Mouse (Mus musculus) limb, embryonic 12.5 days (tissue): ENCODE data around the gene Utp4. TPM values are rescaled to one million over a fixed set of nuclear protein-coding genes. Genes with fewer than 3 reads are reported as not detected.
A peak's percentile ranks its signal among the peaks of the same experiment; 100 is the strongest.
"Not testable (repeated sequence)": the region's sequence is repeated elsewhere in the genome, so short reads cannot be mapped to it uniquely, and the experiment has no call there.

ENCODE experiments used
- ATAC-seq: fragments of 200-750 bp; cut with Nextera tagmentation; 2 replicates; pipeline ENCODE4 v1.8.0; 2017; ENCODE audit warnings: low read depth, moderate TSS enrichment; ENCODE audit not compliant: insufficient number of reproducible peaks, insufficient read depth, low FRiP score, low TSS enrichment
- H3K27ac ChIP-seq: fragments of 300-500 bp; sonication (generic); 2 replicates; pipeline ENCODE4 v1.5.1; 2016; ENCODE audit warnings: mild to moderate bottlenecking, moderate library complexity
- H3K27me3 ChIP-seq: fragments of 300-500 bp; sonication (generic); 2 replicates; pipeline ENCODE4 v1.6.1; 2016; ENCODE audit warnings: mild to moderate bottlenecking, moderate library complexity
- H3K36me3 ChIP-seq: fragments of 300-500 bp; sonication (generic); 2 replicates; pipeline ENCODE4 v1.6.1; 2016; ENCODE audit warnings: mild to moderate bottlenecking, moderate library complexity
- H3K4me1 ChIP-seq: fragments of 300-500 bp; sonication (generic); replicated peaks from 2 replicates; pipeline ENCODE4 v1.6.1; 2016
- H3K4me2 ChIP-seq: fragments of 300-500 bp; sonication (generic); 2 replicates; pipeline ENCODE4 v1.6.1; 2016; ENCODE audit warnings: mild to moderate bottlenecking, moderate library complexity
- H3K4me3 ChIP-seq: fragments of 300-500 bp; sonication (generic); replicated peaks from 2 replicates; pipeline ENCODE4 v1.5.1; 2016; ENCODE audit warnings: mild to moderate bottlenecking
- H3K9ac ChIP-seq: fragments of 300-500 bp; sonication (generic); replicated peaks from 2 replicates; pipeline ENCODE4 v1.6.1; 2016; ENCODE audit warnings: mild to moderate bottlenecking, moderate library complexity
- H3K9me3 ChIP-seq: fragments of 300-500 bp; sonication (generic); 2 replicates; pipeline ENCODE4 v1.6.1; 2016; ENCODE audit warnings: mild to moderate bottlenecking, moderate library complexity
- WGBS: fragments of 180-500 bp; shearing (Covaris S2); methylation state at CpG from one replicate; pipeline ENCODE4 v1.1.7; 2016; 5-methylcytosine and 5-hydroxymethylcytosine counted together
- polyA plus RNA-seq: library from polyadenylated mRNA; unstranded; fragments of >200 nt; fragmentation: Nextera tagmentation; extraction: Ambion mirVana; gene quantifications from 2 replicates; pipeline ENCODE4 v1.2.1, GENCODE M21; 2016

The Utp4 gene
- polyA plus RNA-seq, 1 experiment from 2014 or later: 67.9 TPM

- H3K4me2 ChIP-seq: peak overlapping the region; percentile 96
- H3K27ac ChIP-seq: no peak overlapping the region
- WGBS: 7% methylated on average over 8 of the region's 8 CpGs
- peaks cover 34% of the 10 kb centered on the region for H3K4me1 ChIP-seq
- no peaks in the 10 kb centered on the region for H3K9me3 ChIP-seq
- H3K9ac ChIP-seq: no peak overlapping the region
- peaks cover 64% of the 10 kb centered on the region for H3K27me3 ChIP-seq
- peak overlapping the region; percentile 55 for H3K4me3 ChIP-seq
- ATAC-seq: no peak
- H3K36me3 ChIP-seq: peaks cover 35% of the 10 kb centered on the region
Observed at GRCm38 (mm10) chr8:106872454-106873034, 20.9 kb upstream of the Utp4 start.

DNA sequence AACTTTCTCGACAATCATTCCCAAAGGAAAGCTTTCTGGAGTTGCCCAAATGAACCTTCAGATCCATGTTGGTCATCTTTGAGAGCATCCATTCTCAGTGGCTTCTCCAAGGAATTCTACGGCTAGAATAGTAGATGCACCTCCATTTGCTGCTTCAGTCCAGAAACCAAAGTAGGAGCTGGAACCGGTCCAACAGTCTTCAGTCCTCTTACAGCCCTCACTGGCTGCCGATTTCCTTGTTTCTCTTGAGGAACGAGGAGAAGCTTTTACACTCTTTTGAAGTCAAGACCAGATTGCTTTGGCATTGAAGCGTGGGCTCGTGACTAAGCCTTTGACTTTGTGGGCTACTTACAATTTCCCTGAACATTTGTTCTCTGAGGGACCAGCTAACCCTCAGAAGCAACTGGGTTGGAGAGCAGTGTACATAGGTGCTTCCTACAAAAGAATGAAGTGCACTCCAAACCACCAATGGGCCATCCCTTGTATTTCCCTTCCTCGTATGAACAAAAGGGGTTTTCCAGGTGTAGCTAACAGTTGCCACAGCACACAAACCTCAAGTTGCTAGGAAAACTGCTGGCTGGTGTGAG is 13.2 kb upstream of the Utp4 start:
- Histone ChIP-seq H3K27me3 (no peaks in the 10 kb centered on the region), H3K4me2 (no peak overlapping the region), H3K36me3 (peaks cover 99% of the 10 kb centered on the region), H3K9me3 (no peaks in the 10 kb centered on the region), H3K4me3 (no peak overlapping the region), H3K9ac (no peak overlapping the region), H3K27ac (no peak overlapping the region), H3K4me1 (no peaks in the 10 kb centered on the region)
- ATAC-seq: no peak
- WGBS: 94% methylated on average over 8 of the region's 8 CpGs

- H3K36me3 ChIP-seq: peaks cover 84% of the 10 kb centered on the region
- 95% methylated on average over 11 of the region's 11 CpGs for WGBS
- H3K4me1 ChIP-seq, H3K9ac ChIP-seq, H3K9me3 ChIP-seq, ATAC-seq, H3K4me3 ChIP-seq, H3K27ac ChIP-seq, H3K27me3 ChIP-seq, H3K4me2 ChIP-seq: not testable (repeated sequence)
Observed at GRCm38 (mm10) chr8:106884094-106884493, 9.3 kb upstream of the Utp4 start.

DNA sequence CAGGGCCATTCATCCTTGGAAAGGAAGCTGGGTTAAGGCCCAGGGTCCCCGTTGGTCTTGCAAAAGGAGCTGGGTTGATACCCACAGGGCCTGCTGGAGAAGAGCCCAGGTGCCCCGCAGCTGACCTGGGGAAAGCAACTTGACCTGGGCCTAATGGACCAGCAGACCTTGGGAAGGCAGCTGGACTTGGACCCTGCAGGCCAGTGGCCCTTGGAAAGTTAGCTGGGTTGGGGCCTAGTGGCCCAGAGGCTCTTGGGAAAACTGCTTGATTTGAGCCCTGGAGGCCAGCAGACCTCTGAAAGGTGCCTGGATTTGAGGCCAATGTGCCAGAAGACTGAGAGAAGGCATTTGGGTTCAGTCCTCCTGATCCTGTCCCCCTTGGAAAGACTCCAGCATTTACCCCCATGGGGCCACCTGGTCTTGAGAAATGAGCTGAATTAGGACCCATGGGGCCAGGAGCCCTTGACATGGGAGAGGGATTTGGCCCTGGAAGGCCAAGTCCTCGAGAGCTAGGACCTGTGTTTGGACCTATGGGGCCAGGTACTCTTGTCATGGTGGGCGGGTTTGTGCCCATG is 8.5 kb upstream of the Utp4 start:
- not testable (repeated sequence) for H3K4me3 ChIP-seq, H3K4me1 ChIP-seq, ATAC-seq, H3K4me2 ChIP-seq, H3K27ac ChIP-seq, H3K9ac ChIP-seq, H3K27me3 ChIP-seq, H3K9me3 ChIP-seq
- WGBS: 92% methylated on average over 4 of the region's 4 CpGs
- H3K36me3 ChIP-seq: peaks cover 79% of the 10 kb centered on the region

DNA sequence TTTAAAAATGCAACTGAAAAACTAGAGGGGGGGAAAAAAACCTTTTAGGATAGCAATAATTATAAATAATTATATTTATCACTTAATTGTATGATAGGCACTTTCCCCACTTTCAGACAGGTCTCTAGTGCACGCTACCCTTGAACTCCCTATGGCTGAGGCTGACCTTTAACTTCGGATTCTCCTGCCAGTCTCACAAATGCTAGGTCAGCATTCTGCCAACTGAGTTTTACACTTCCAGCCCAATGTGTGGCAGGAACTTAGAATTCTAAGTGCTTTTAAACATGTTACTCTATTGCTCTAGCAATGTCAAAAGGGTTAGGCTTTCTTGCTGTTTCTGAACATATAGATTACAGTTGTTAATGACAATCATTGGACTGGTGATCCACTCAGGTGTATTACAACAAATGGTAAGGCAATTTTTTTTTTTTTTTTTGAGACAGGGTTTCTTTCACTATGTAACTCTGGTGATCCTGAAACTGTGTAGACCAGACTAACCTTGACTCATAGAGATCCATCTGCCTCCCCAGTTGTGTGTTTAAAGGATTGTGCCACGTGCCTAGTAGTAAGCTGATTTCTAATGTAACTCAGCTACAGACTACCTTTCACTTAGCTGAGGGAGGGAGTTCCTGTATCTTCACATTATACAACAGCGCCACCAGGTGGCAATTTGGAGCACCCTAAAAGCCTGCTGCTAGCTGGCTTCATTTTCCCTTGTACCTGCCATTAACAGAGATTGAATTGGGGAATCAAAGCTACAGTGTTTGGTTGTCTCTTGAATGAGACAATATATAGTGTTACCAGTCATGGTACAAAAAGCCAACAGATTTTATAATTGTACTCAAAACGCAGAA is 5.9 kb upstream of the Utp4 start:
- 50% methylated on average over 5 of the region's 5 CpGs for WGBS
- peaks cover 13% of the 10 kb centered on the region for H3K4me1 ChIP-seq
- no peak overlapping the region for H3K27ac ChIP-seq
- H3K4me3 ChIP-seq: no peak overlapping the region
- 0 out of 2 replicates have a peak, but pooled peaks have one; percentile 48 for ATAC-seq
- H3K27me3 ChIP-seq: no peaks in the 10 kb centered on the region
- H3K9me3 ChIP-seq: no peaks in the 10 kb centered on the region
- H3K4me2 ChIP-seq: no peak overlapping the region
- no peak overlapping the region for H3K9ac ChIP-seq
- H3K36me3 ChIP-seq: peaks cover 55% of the 10 kb centered on the region

DNA sequence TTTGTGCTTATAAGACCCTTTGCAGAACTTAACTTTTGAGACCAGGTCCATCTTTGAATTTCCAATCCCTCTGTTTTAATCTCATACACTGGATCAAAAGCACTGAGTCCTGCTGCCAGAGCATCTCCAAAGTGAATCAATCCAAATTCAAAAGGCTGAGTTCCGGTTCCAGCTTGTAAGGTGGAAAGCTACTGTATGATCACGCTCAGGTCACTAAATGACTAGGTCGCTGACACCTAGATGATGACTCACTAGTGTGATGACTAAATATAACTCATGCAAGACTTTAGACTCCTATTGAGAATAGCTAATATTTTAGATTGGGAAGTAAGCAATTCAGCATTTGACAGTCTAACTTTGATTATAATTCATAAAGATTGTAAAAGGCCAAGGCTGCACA is 4.6 kb upstream of the Utp4 start:
- H3K9ac ChIP-seq: no peak overlapping the region
- no peaks in the 10 kb centered on the region for H3K9me3 ChIP-seq
- no peak overlapping the region for H3K4me3 ChIP-seq
- H3K4me2 ChIP-seq: no peak overlapping the region
- H3K4me1 ChIP-seq: peaks cover 13% of the 10 kb centered on the region
- no peaks in the 10 kb centered on the region for H3K27me3 ChIP-seq
- ATAC-seq: no peak
- no peak overlapping the region for H3K27ac ChIP-seq
- peaks cover 43% of the 10 kb centered on the region for H3K36me3 ChIP-seq
- WGBS: 89% methylated on average over 3 of the region's 3 CpGs

- peaks cover 24% of the 10 kb centered on the region for H3K4me1 ChIP-seq
- no peaks in the 10 kb centered on the region for H3K27me3 ChIP-seq
- no peaks in the 10 kb centered on the region for H3K9me3 ChIP-seq
- peaks cover 36% of the 10 kb centered on the region for H3K36me3 ChIP-seq
- peak overlapping the region; percentile 98 for H3K9ac ChIP-seq
- peak overlapping the region; percentile 96 for H3K27ac ChIP-seq
- H3K4me3 ChIP-seq: peak overlapping the region; percentile 92
- WGBS: under 1% methylated on average over 15 of the region's 15 CpGs
- ATAC-seq: no peak
- H3K4me2 ChIP-seq: peak overlapping the region; percentile 80
Observed at GRCm38 (mm10) chr8:106892210-106892805, 1.1 kb upstream of the Utp4 start.

DNA sequence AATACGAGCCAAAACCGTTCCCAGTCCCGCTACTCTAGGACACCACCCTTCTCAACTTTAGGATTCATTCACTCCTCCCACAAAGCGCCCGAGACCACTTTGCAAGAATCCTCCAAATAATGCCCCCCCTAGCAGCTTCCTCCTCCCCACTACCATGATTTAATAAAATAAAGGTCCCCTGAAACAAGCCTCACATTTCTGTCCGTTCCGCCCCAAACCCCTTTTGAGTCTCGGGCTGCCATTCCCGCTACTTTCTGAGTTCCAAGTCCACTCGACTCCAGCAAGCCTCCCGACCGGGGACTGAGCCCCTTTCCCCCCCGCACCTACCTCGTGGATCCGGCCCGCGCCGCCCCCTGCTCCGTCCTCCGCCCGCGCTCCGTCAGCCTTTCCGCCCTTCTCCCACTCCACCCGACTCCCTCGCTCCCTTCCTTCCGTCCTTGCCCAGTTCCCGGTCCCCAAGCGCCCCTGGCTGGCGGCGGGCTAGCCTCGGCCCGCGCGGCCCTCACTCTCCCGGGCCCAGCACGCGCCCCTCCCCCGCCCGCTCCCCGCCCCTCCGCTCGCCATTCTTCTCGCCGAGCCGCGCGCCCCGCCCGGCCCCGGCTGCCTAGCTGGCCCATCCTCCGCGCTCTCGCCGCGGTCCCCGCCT is 507 bp upstream of the Utp4 start:
- ATAC-seq: peak; percentile 76
- peak overlapping the region; percentile 80 for H3K4me2 ChIP-seq

DNA sequence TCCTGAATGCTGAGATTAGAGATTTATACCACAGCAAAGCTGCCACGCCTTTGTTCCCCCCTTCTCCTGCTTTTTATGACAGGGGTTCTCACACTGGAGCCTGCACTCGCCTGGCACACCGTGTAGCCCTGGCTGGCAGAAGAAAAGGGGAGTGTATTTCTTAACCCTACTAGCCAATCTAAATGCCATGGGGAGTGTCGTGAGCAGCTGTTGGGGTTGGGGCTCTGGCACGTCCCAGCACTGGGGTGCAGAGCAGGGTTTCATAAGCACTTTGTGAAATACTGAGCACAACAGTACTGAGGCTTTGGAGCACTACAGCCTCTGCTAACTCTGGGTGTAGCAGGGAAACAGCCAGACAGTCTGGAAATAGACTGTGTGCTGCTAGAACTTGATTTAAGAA is 6.0 kb downstream of the Utp4 start:
- 81% methylated on average over 5 of the region's 5 CpGs for WGBS

More for the DNA sequence above, 507 bp upstream of the Utp4 start:
- H3K4me1 ChIP-seq: peaks cover 24% of the 10 kb centered on the region
- H3K36me3 ChIP-seq: peaks cover 42% of the 10 kb centered on the region
- H3K4me3 ChIP-seq: peak overlapping the region; percentile 92
- peak overlapping the region; percentile 96 for H3K27ac ChIP-seq
- H3K27me3 ChIP-seq: no peaks in the 10 kb centered on the region
- H3K9ac ChIP-seq: peak overlapping the region; percentile 98
- 1% methylated on average over 57 of the region's 57 CpGs for WGBS
- H3K9me3 ChIP-seq: no peaks in the 10 kb centered on the region

DNA sequence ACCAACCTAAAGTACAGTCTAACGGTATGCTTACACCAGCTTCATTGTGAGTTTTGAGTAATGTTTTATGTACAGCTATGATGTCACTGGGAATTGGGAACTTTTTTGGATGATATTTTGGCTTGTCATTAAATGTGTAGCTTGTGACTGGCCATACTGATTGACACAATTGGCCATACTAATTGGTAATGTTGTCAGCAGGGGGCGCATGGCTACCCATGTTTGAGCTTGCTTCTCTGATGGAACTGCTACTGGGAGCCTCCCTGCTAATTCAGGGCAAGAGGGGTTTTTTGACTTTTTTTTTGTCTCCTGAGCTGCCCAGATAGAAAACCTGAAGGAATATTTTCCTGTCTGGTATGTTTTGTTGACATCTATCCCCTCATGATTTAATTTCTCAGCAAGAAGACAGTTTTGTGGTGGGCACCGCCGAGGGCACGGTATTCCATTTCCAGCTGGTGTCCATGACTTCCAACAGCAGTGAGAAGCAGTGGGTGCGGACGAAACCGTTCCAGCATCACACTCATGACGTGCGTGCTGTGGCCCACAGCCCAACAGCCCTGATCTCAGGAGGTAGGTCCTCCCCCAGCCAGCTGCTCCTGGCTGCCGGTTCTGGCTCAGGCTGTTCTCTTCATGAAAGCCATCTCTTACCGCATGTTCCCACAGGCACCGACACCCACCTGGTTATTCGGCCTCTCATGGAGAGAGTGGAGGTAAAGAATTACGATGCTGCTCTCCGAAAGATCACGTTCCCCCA is 12.5 kb downstream of the Utp4 start:
- Histone ChIP-seq H3K4me3 (no peak overlapping the region), H3K36me3 (peaks cover 89% of the 10 kb centered on the region), H3K4me1 (no peaks in the 10 kb centered on the region), H3K27me3 (no peaks in the 10 kb centered on the region), H3K9ac (no peak overlapping the region), H3K9me3 (no peaks in the 10 kb centered on the region), H3K4me2 (no peak overlapping the region), H3K27ac (no peak overlapping the region)
- no peak for ATAC-seq
- 93% methylated on average over 17 of the region's 17 CpGs for WGBS

More for the DNA sequence above, 6.0 kb downstream of the Utp4 start:
- no peak for ATAC-seq
- Histone ChIP-seq H3K4me3 (no peak overlapping the region), H3K27me3 (no peaks in the 10 kb centered on the region), H3K9me3 (no peaks in the 10 kb centered on the region), H3K4me1 (peaks cover 5% of the 10 kb centered on the region), H3K9ac (no peak overlapping the region), H3K4me2 (no peak overlapping the region), H3K36me3 (peaks cover 95% of the 10 kb centered on the region), H3K27ac (no peak overlapping the region)
